Mouse (Mus musculus): ENCODE data around the gene Rgs8. TPM values are rescaled to one million over a fixed set of nuclear protein-coding genes. Genes with fewer than 3 reads are reported as not detected.

Rgs8 gene
- polyA plus RNA-seq, 1 experiment: 0.66 TPM

GRCm38 (mm10) chr1:153749211-153749801 is 96.5 kb downstream of the Rgs8 start, which contains the start of gene Rnasel:
Gene Rnasel (plus strand): TSS chr1:153749426.
- Histone ChIP-seq H3K4me3 (ENCODE audit: insufficient read depth, low read length) (peak within 1 kb of the TSS; percentile 58), H3K27ac (ENCODE audit: insufficient read depth, low read depth, low read length) (peak within 1 kb of the TSS; percentile 81), H3K4me1 (ENCODE audit: control insufficient read depth, insufficient read depth, low read length) (peaks cover 29% of the 10 kb centered on the region)
- no peak for TF ChIP-seq POLR2A (IDR thresholded peaks at IDR 0.05; ENCODE audit: borderline replicate concordance, low read depth, low read length)
- peak; percentile 26 for TF ChIP-seq CTCF (IDR thresholded peaks at IDR 0.05; ENCODE audit: low read depth, low read length)

Other genes with a start within 250 kb of the Rgs8 start
- gene Shcbp1l, start 227.9 kb upstream of the Rgs8 start, polyA plus RNA-seq (2012; ENCODE audit: insufficient read depth, insufficient read length, missing spikeins): 0.84 and 2.0 TPM in 2 replicates
- gene Dhx9, start 165.4 kb upstream of the Rgs8 start, polyA plus RNA-seq (2012; ENCODE audit: insufficient read depth, insufficient read length, missing spikeins): 61.2 and 67.9 TPM in 2 replicates
- 6.6 and 7.2 TPM in 2 replicates for gene Npl, start 103.0 kb upstream of the Rgs8 start, polyA plus RNA-seq (2012; ENCODE audit: insufficient read depth, insufficient read length, missing spikeins)
- 0.23 and 0.35 TPM in 2 replicates for gene Rgs16, start 87.3 kb downstream of the Rgs8 start, polyA plus RNA-seq (2012; ENCODE audit: insufficient read depth, insufficient read length, missing spikeins)
- gene Rnasel, start 96.4 kb downstream of the Rgs8 start, polyA plus RNA-seq (2012; ENCODE audit: insufficient read depth, insufficient read length, missing spikeins): 103 and 119 TPM in 2 replicates
- gene Rgsl1, start 191.1 kb downstream of the Rgs8 start, polyA plus RNA-seq (2012; ENCODE audit: insufficient read depth, insufficient read length, missing spikeins): 0.36 and 0.49 TPM in 2 replicates
- not detected in 2 replicates for gene Teddm1b, start 221.3 kb downstream of the Rgs8 start, polyA plus RNA-seq (2012; ENCODE audit: insufficient read depth, insufficient read length, missing spikeins)
- not detected in 2 replicates for gene Teddm1a, start 238.7 kb downstream of the Rgs8 start, polyA plus RNA-seq (2012; ENCODE audit: insufficient read depth, insufficient read length, missing spikeins)
- gene Glul, start 246.9 kb downstream of the Rgs8 start, polyA plus RNA-seq (2012; ENCODE audit: insufficient read depth, insufficient read length, missing spikeins): 261 and 292 TPM in 2 replicates
- gene Teddm2, start 247.2 kb downstream of the Rgs8 start, polyA plus RNA-seq (2012; ENCODE audit: insufficient read depth, insufficient read length, missing spikeins): 0.35 and 0.60 TPM in 2 replicates